In genomic region chr1:144269112-144269511, GRCm38 (mm10) we compare ENCODE assay signal across 24 mouse cellular contexts. TPM values are rescaled to one million over a fixed set of nuclear protein-coding genes. Genes with fewer than 3 reads are reported as not detected.
DNase-seq lines count a peak whose midpoint lies in the region; ATAC-seq and TF ChIP-seq lines count a peak whose summit lies in the region.
"Had no signal": no experiment of that assay in that cellular context is flagged by ENCODE, and none has a peak within 500 bp of the region (broad histone marks: within the 10 kb centered on the region; RNA-seq: fewer than 3 reads in every experiment).

No protein-coding gene starts in this region.

- TF ChIP-seq RAD21 in MEL (IDR thresholded peaks at IDR 0.05; ENCODE audit: low read depth, low read length), result no peak

- TF ChIP-seq EP300 in MEL (IDR thresholded peaks at IDR 0.05; ENCODE audit: low read depth in 1 of 2, low read length in 2 of 2), result peak; percentile 81 to 84

- no peak overlapping the region for H3K9ac ChIP-seq in MEL (ENCODE audit: control insufficient read depth, low read depth, low read length, poor library complexity, severe bottlenecking)
- no peak overlapping the region for H3K9ac ChIP-seq in intestine, embryonic 16.5 days (ENCODE audit: low read depth, low read length)
- H3K9ac ChIP-seq: embryonic facial prominence, embryonic 12.5 days; forebrain, embryonic 13.5 days; forebrain, embryonic 15.5 days; forebrain, postnatal 0 days had no signal

- H3K27ac ChIP-seq in MEL (ENCODE audit: control insufficient read depth, low read depth, low read length), result peak overlapping the region; percentile 36
- peak overlapping the region; percentile 62; the same call in 1 of the 2 replicates for H3K27ac ChIP-seq in macrophage
- H3K27ac ChIP-seq in cerebellum, adult 2 months (ENCODE audit: insufficient read depth, low read length), result no peak overlapping the region
- H3K27ac ChIP-seq in intestine, embryonic 16.5 days (ENCODE audit: low read length), result no peak overlapping the region
- H3K27ac ChIP-seq: embryonic facial prominence, embryonic 10.5 days; embryonic facial prominence, embryonic 12.5 days; forebrain, embryonic 13.5 days; forebrain, embryonic 15.5 days had no signal

- peak; percentile 75 for DNase-seq in MEL (ENCODE audit: low read depth, low spot score)
- no peak for DNase-seq in gastrocnemius, postnatal 25 days
- no peak for DNase-seq in cerebellum, adult 2 months
- DNase-seq: adrenal gland, adult 8-10 months; adrenal gland, postnatal 14 days; adrenal gland, postnatal 36 days; cerebellum, adult 11-12 months; cerebellum, adult 8-10 months; cerebellum, adult 9-11 months; cerebellum, postnatal 14 days; cerebellum, postnatal 36 days; forebrain, postnatal 0 days had no signal

- TF ChIP-seq POLR2A in MEL (IDR thresholded peaks at IDR 0.05; ENCODE audit: control insufficient read depth in 1 of 2, insufficient read depth in 1 of 2, low read depth in 1 of 2, low read length in 2 of 2, poor library complexity in 1 of 2), result no peak
- TF ChIP-seq POLR2A in cerebellum, adult 2 months (IDR thresholded peaks at IDR 0.05; ENCODE audit: borderline replicate concordance, insufficient read depth, low read length), result no peak

- H3K79me2 ChIP-seq in MEL (ENCODE audit: control insufficient read depth, insufficient read depth, low read length, poor library complexity) (no peaks in the 10 kb centered on the region), macrophage (ENCODE audit: inconsistent target) (no peaks in the 10 kb centered on the region)

- H3K36me3 ChIP-seq in MEL (ENCODE audit: control insufficient read depth in 1 of 2, insufficient read depth in 2 of 2, low read length in 2 of 2) (peaks cover 0 to 20% of the 10 kb centered on the region in 2 experiments; a peak in 2 of 4 replicates), macrophage (ENCODE audit: inconsistent target) (no peaks in the 10 kb centered on the region)
- no peaks in the 10 kb centered on the region for H3K36me3 ChIP-seq in intestine, embryonic 16.5 days (ENCODE audit: control insufficient read depth, insufficient read depth, low read length)
- H3K36me3 ChIP-seq: embryonic facial prominence, embryonic 10.5 days; embryonic facial prominence, embryonic 12.5 days; forebrain, embryonic 15.5 days had no signal

- H3K4me3 ChIP-seq in MEL (ENCODE audit: control insufficient read depth in 1 of 2, insufficient read depth in 1 of 2, low read depth in 2 of 2, low read length in 2 of 2) (peak overlapping the region in 1 of 2 experiments; percentile 17; a peak in 1 of 4 replicates), macrophage (ENCODE audit: inconsistent target) (no peak overlapping the region)
- no peak overlapping the region for H3K4me3 ChIP-seq in cerebellum, adult 2 months (replicated peaks; ENCODE audit: insufficient read depth, low read depth, low read length)
- H3K4me3 ChIP-seq in intestine, embryonic 16.5 days (ENCODE audit: low read length), result no peak overlapping the region
- H3K4me3 ChIP-seq: embryonic facial prominence, embryonic 10.5 days; embryonic facial prominence, embryonic 12.5 days; forebrain, embryonic 13.5 days; forebrain, embryonic 15.5 days had no signal

- no peak for TF ChIP-seq CTCF in MEL (IDR thresholded peaks at IDR 0.05 in 2 of 3, conservative IDR thresholded peaks at IDR 0.05 in 1 of 3; ENCODE audit: control insufficient read depth in 1 of 3, insufficient read depth in 1 of 3, low read depth in 2 of 3, low read length in 3 of 3, poor library complexity in 1 of 3, severe bottlenecking in 1 of 3)
- no peak for TF ChIP-seq CTCF in cerebellum, adult 2 months (IDR thresholded peaks at IDR 0.05; ENCODE audit: borderline replicate concordance, insufficient read depth, low read depth, low read length)

- no peaks in the 10 kb centered on the region for H3K27me3 ChIP-seq in MEL (ENCODE audit: control insufficient read depth in 1 of 2, insufficient read depth in 2 of 2, low read length in 2 of 2)
- no peaks in the 10 kb centered on the region for H3K27me3 ChIP-seq in cerebellum, adult 2 months (ENCODE audit: control insufficient read depth, insufficient read depth, low read length)
- no peaks in the 10 kb centered on the region for H3K27me3 ChIP-seq in intestine, embryonic 16.5 days (replicated peaks; ENCODE audit: control insufficient read depth, insufficient read depth, low read length)
- H3K27me3 ChIP-seq: embryonic facial prominence, embryonic 12.5 days; forebrain, embryonic 13.5 days; forebrain, embryonic 15.5 days; Patski had no signal

- WGBS in macrophage (ENCODE audit: missing documents), result 97% methylated on average over 2 of the region's 2 CpGs
- 82% methylated on average over 2 of the region's 2 CpGs for WGBS in cerebellum, adult 2 months
- WGBS in intestine, embryonic 16.5 days, result 83% methylated on average over 2 of the region's 2 CpGs

- ATAC-seq in megakaryocyte-erythroid progenitor cell, adult 5-6 weeks (replicated peaks; ENCODE audit: low FRiP score, low TSS enrichment, poor library complexity, severe bottlenecking), result peak; percentile 79
- ATAC-seq in intestine, embryonic 16.5 days, result no peak
- ATAC-seq: activated CD4-positive, CD25-positive, alpha-beta regulatory T cell, adult 4 months; forebrain, embryonic 13.5 days; forebrain, embryonic 15.5 days; forebrain, postnatal 0 days; Patski had no signal

- H3K9me3 ChIP-seq in MEL (replicated peaks; ENCODE audit: insufficient read depth, low read length), result no peaks in the 10 kb centered on the region
- no peaks in the 10 kb centered on the region for H3K9me3 ChIP-seq in intestine, embryonic 16.5 days (ENCODE audit: control insufficient read depth, low read length)
- H3K9me3 ChIP-seq: embryonic facial prominence, embryonic 10.5 days; embryonic facial prominence, embryonic 12.5 days; forebrain, embryonic 13.5 days; forebrain, embryonic 15.5 days had no signal

- H3K4me1 ChIP-seq in MEL (ENCODE audit: control insufficient read depth in 1 of 2, insufficient read depth in 2 of 2, low read length in 2 of 2), result peaks cover 5 to 11% of the 10 kb centered on the region in 2 experiments
- H3K4me1 ChIP-seq in cerebellum, adult 2 months (ENCODE audit: control insufficient read depth, insufficient read depth, low read length), result no peaks in the 10 kb centered on the region
- H3K4me1 ChIP-seq in intestine, embryonic 16.5 days (ENCODE audit: control insufficient read depth, insufficient read depth, low read length), result no peaks in the 10 kb centered on the region
- H3K4me1 ChIP-seq: embryonic facial prominence, embryonic 10.5 days; embryonic facial prominence, embryonic 12.5 days; forebrain, embryonic 13.5 days; forebrain, embryonic 15.5 days had no signal

- H3K4me2 ChIP-seq in intestine, embryonic 16.5 days (ENCODE audit: low read depth, low read length), result no peak overlapping the region
- H3K4me2 ChIP-seq: embryonic facial prominence, embryonic 12.5 days; forebrain, embryonic 13.5 days; forebrain, embryonic 15.5 days had no signal

TF ChIP-seq in MEL, 35 proteins besides CTCF, POLR2A, EP300 and RAD21 (continues in another document):
- TF ChIP-seq USF2 (IDR thresholded peaks at IDR 0.05; ENCODE audit: borderline replicate concordance in 1 of 2, insufficient read depth in 1 of 2, low read depth in 1 of 2, low read length in 2 of 2) (no peak), MYC (IDR thresholded peaks at IDR 0.05; ENCODE audit: low read depth, low read length) (0 out of 2 replicates have a peak, but pooled peaks have one; percentile 31), GABPA (IDR thresholded peaks at IDR 0.05; ENCODE audit: low read depth, low read length) (no peak), GATA1 (IDR thresholded peaks at IDR 0.05; ENCODE audit: low read depth, low read length) (peak; percentile 92), TCF12 (IDR thresholded peaks at IDR 0.05; ENCODE audit: low read depth, low read length) (peak; percentile 74), TAL1 (IDR thresholded peaks at IDR 0.05; ENCODE audit: low read length) (no peak), ETS1 (IDR thresholded peaks at IDR 0.05; ENCODE audit: low read depth, low read length) (peak; percentile 82), ELF1 (IDR thresholded peaks at IDR 0.05; ENCODE audit: low read depth, low read length) (peak; percentile 31; the same call in 1 of the 2 replicates), ZKSCAN1 (IDR thresholded peaks at IDR 0.05; ENCODE audit: low read depth, low read length) (no peak), MEF2A (IDR thresholded peaks at IDR 0.05; ENCODE audit: extremely low read depth, insufficient replicate concordance, low read depth, low read length, poor library complexity, severe bottlenecking) (no peak), NRF1 (IDR thresholded peaks at IDR 0.05; ENCODE audit: insufficient read depth, low read depth, low read length, poor library complexity, severe bottlenecking) (no peak), CHD1 (IDR thresholded peaks at IDR 0.05; ENCODE audit: low read depth, low read length) (no peak), JUND (IDR thresholded peaks at IDR 0.05; ENCODE audit: low read depth, low read length) (no peak), MAFK (IDR thresholded peaks at IDR 0.05; ENCODE audit: borderline replicate concordance, low read depth, low read length) (peak; percentile 42; the same call in 1 of the 2 replicates), POLR2AphosphoS2 (IDR thresholded peaks at IDR 0.05; ENCODE audit: low read length) (no peak), POLR2AphosphoS5 (IDR thresholded peaks at IDR 0.05; ENCODE audit: borderline replicate concordance, low read depth, low read length) (no peak), SIN3A (IDR thresholded peaks at IDR 0.05; ENCODE audit: low read length) (peak; percentile 65; the same call in 1 of the 2 replicates), RCOR1 (IDR thresholded peaks at IDR 0.05; ENCODE audit: low read depth, low read length) (peak; percentile 93), SMC3 (IDR thresholded peaks at IDR 0.05; ENCODE audit: low read depth, low read length) (no peak)

RNA-seq across cellular contexts. Expression of gene Rgs1, which starts 20.1 kb away (rescaled TPM):
- 1.7 and 5.9 TPM in 2 replicates for total RNA-seq in MEL (2012; rRNA removed)
- under 1 TPM in 1 of 2 experiments, not detected in 1; 0.91 TPM for polyA plus RNA-seq in MEL (2012; ENCODE audit: insufficient read depth in 1 of 2, insufficient read length in 2 of 2, low read depth in 1 of 2, low replicate concordance in 2 of 2, missing spikeins in 1 of 2)
- total RNA-seq in macrophage (2018; cell fraction: chromatin; rRNA removed), result 1,000 to 10,000 TPM in 10 of 26 experiments, 100 to 1,000 TPM in 16; 103 to 1,683 (median 774) TPM
- total RNA-seq in macrophage (2018; cell fraction: cytosol; rRNA removed), result 1,000 to 10,000 TPM in 10 of 26 experiments, 100 to 1,000 TPM in 16; 101 to 2,461 (median 791) TPM
- total RNA-seq in macrophage (2018; cell fraction: nucleus; rRNA removed), result 1,000 to 10,000 TPM in 14 of 26 experiments, 100 to 1,000 TPM in 12; 145 to 2,115 (median 1,148) TPM
- 91.7 to 459 TPM (median 223 TPM) in 3 replicates for polyA plus RNA-seq in macrophage (2018)
- total RNA-seq in megakaryocyte-erythroid progenitor cell, adult 5-6 weeks (2014; fragmentation: Nextera tagmentation), result 2.6 and 5.2 TPM in 2 replicates
- total RNA-seq in megakaryocyte-erythroid progenitor cell, adult 5-6 weeks (2017), result 123 and 679 TPM in 2 replicates
- total RNA-seq in gastrocnemius, postnatal 25 days (2021), result not detected
- 0.08 TPM in 1 of 2 replicates, not detected in the other for polyA plus RNA-seq in cerebellum, adult 2 months (2012; rRNA removed)
- polyA plus RNA-seq in intestine, embryonic 16.5 days (2015; fragmentation: Nextera tagmentation; extraction: Ambion mirVana), result 0.86 and 0.99 TPM in 2 replicates
- total RNA-seq: ES-E14; forebrain, postnatal 0 days had no signal
- polyA plus RNA-seq: C2C12; embryonic facial prominence, embryonic 10.5 days; forebrain, embryonic 11.5 days; forebrain, embryonic 13.5 days; forebrain, embryonic 15.5 days; forebrain, postnatal 0 days; Patski had no signal

Comparison
In these comparisons a context has a peak if more than half of its experiments do, and no peak if none do; other contexts are left out.
1. H3K27ac ChIP-seq: peak in MEL (single experiment) and macrophage (single experiment); none in cerebellum, adult 2 months (single experiment) and intestine, embryonic 16.5 days (single experiment).